Mouse (Mus musculus) heart, adult 2 months (tissue): ENCODE measurements at regions not wholly inside any gene's neighbourhood (a gene's known extent, or its start where the extent isn't known, plus 50 kb on each side); places are given as distances from the start of the nearest gene placed in this dataset.

Source experiments
- CTCF ChIP-seq: fragments of 200-600 bp; IDR thresholded peaks from 2 replicates; pipeline ENCODE4 v1.8.1; 2022; ENCODE audit warnings: antibody characterized with exemption, mild to moderate bottlenecking, moderate library complexity
- POLR2A ChIP-seq: fragments of 200-500 bp; IDR thresholded peaks from 2 replicates; pipeline ENCODE4 v1.6.1; 2011; ENCODE audit warnings: mild to moderate bottlenecking, low read depth, low read length, control low read depth; ENCODE audit not compliant: insufficient read depth

GRCm38 (mm10) chr5:100304403-100304802 lies 111.6 kb downstream of the Sec31a start:
- TF ChIP-seq POLR2A (no peak), CTCF (peak; percentile 27)
